Mouse (Mus musculus): ENCODE results near the gene Pla2g5.
"Not testable (repeated sequence)": the region's sequence is repeated elsewhere in the genome, so short reads cannot be mapped to it uniquely, and the experiment has no call there.

Pla2g5 gene

GRCm38 (mm10) chr4:138858446-138858845 lies 4.8 kb downstream of the Pla2g5 start:
- ATAC-seq (ENCODE audit: low TSS enrichment): peak; percentile 36

- no peak for ATAC-seq (ENCODE audit: low TSS enrichment)
Measured at GRCm38 (mm10) chr4:138857576-138857975, 5.7 kb downstream of the Pla2g5 start.

GRCm38 (mm10) chr4:138856491-138856890 lies 6.8 kb downstream of the Pla2g5 start:
- ATAC-seq (ENCODE audit: low TSS enrichment): peak; percentile 14; the same call in 1 of the 2 replicates

- no peak for ATAC-seq (ENCODE audit: low TSS enrichment)
Measured at GRCm38 (mm10) chr4:138855092-138855632, 8.1 kb downstream of the Pla2g5 start.

GRCm38 (mm10) chr4:138852961-138853360 lies 10.3 kb downstream of the Pla2g5 start:
- ATAC-seq (ENCODE audit: low TSS enrichment): no peak

GRCm38 (mm10) chr4:138851463-138851862 lies 11.8 kb downstream of the Pla2g5 start:
- peak; percentile 64; the same call in 1 of the 2 replicates for ATAC-seq (ENCODE audit: low TSS enrichment)

GRCm38 (mm10) chr4:138841386-138841785 lies 21.9 kb downstream of the Pla2g5 start:
- ATAC-seq (ENCODE audit: low TSS enrichment): peak; percentile 97

- no peak for ATAC-seq (ENCODE audit: low TSS enrichment)
Measured at GRCm38 (mm10) chr4:138840726-138841125, 22.6 kb downstream of the Pla2g5 start.

GRCm38 (mm10) chr4:138839806-138840205 lies 23.5 kb downstream of the Pla2g5 start:
- ATAC-seq (ENCODE audit: low TSS enrichment): no peak

GRCm38 (mm10) chr4:138827147-138827546 lies 36.1 kb downstream of the Pla2g5 start:
- ATAC-seq (ENCODE audit: low TSS enrichment): no peak

- no peak for ATAC-seq (ENCODE audit: low TSS enrichment)
Measured at GRCm38 (mm10) chr4:138825751-138826567, 37.3 kb downstream of the Pla2g5 start.

GRCm38 (mm10) chr4:138824660-138825059 lies 38.6 kb downstream of the Pla2g5 start:
- ATAC-seq (ENCODE audit: low TSS enrichment): no peak

GRCm38 (mm10) chr4:138824161-138824560 lies 39.1 kb downstream of the Pla2g5 start:
- not testable (repeated sequence) for ATAC-seq (ENCODE audit: low TSS enrichment)

GRCm38 (mm10) chr4:138821036-138821435 lies 42.2 kb downstream of the Pla2g5 start:
- no peak for ATAC-seq (ENCODE audit: low TSS enrichment)

GRCm38 (mm10) chr4:138819101-138819500 lies 44.2 kb downstream of the Pla2g5 start:
- ATAC-seq (ENCODE audit: low TSS enrichment): no peak

- ATAC-seq (ENCODE audit: low TSS enrichment): no peak
Measured at GRCm38 (mm10) chr4:138817736-138818135, 45.5 kb downstream of the Pla2g5 start.

- no peak for ATAC-seq (ENCODE audit: low TSS enrichment)
Measured at GRCm38 (mm10) chr4:138816166-138816565, 47.1 kb downstream of the Pla2g5 start.

GRCm38 (mm10) chr4:138806920-138807541 lies 56.3 kb downstream of the Pla2g5 start:
- no peak for ATAC-seq (ENCODE audit: low TSS enrichment)

GRCm38 (mm10) chr4:138806160-138806559 lies 57.1 kb downstream of the Pla2g5 start:
- no peak for ATAC-seq (ENCODE audit: low TSS enrichment)

GRCm38 (mm10) chr4:138805248-138805647 lies 58.0 kb downstream of the Pla2g5 start:
- no peak for ATAC-seq (ENCODE audit: low TSS enrichment)

- no peak for ATAC-seq (ENCODE audit: low TSS enrichment)
Measured at GRCm38 (mm10) chr4:138802917-138803316, 60.4 kb downstream of the Pla2g5 start.

- peak; percentile 82 for ATAC-seq (ENCODE audit: low TSS enrichment)
Measured at GRCm38 (mm10) chr4:138801631-138802030, 61.7 kb downstream of the Pla2g5 start.
